Mouse (Mus musculus): ENCODE results near the gene B4galt1.
A peak's percentile ranks its signal among the peaks of the same experiment; 100 is the strongest.

The B4galt1 gene

DNA sequence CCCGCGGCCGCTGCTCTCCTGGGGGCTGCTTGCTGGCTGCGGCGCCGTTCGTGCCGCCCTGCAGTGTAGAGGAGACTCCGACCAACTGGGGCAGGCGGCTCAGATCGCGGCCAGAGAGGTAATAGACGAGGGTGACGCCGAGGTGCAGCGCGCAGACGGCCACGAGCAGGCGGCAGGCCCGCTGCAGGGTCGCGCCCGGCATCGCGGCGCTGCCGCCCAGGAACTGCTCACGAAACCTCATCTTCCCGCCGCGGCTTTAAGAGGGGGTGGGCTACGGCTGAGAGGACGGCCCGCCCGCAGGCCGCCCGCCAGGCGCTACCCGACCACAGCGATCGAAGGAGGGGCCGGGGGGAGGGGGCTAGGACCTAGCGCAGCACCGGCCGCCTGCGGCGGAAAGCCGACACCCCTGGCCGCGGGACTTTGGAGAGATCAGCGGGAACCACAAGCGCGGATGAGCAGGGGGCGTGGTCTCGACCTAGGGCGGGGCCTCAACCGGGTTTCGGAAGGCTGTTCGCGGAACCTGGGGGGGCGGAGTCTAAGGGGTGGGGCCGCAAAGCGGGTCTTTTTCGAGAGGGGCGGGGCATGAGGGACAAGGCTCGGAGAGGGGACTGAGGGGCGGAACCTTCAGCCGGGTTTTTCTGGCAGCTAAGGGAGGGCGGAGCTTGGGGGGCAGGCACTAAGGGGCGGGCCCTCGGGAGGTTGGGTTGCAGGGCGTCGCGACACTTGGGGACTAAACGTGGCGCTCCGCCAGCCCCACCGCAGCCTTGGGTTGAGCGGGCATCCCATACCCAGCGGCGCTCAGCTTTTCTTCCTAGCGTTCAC, at the start of gene B4galt1:
Gene B4galt1 (minus strand): TSS at position 441 of the 822 bp plus-strand sequence.
- peak; percentile 100 for DNase-seq (ENCODE audit: low read depth)

DNA sequence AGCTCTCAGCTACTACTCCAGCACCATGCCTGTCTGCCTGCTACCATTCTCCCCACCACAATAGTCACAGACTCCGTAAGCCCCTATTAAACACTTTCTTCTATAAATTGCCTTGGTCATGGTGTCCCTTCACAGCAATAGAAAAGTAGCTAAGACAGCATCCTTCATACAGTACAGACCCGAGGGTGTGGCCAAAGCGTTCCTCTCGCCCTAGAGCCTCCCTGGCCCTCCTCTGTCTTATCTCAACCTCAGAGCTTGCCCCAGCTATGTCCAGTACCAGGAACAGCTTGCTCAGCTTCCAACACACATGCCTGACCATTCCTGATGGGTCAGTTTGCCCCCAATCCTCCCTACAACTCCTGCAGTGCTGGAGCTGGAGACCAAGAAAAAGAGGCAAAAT, 46.8 kb upstream of the B4galt1 start:
- no peak for DNase-seq (ENCODE audit: low read depth)

DNA sequence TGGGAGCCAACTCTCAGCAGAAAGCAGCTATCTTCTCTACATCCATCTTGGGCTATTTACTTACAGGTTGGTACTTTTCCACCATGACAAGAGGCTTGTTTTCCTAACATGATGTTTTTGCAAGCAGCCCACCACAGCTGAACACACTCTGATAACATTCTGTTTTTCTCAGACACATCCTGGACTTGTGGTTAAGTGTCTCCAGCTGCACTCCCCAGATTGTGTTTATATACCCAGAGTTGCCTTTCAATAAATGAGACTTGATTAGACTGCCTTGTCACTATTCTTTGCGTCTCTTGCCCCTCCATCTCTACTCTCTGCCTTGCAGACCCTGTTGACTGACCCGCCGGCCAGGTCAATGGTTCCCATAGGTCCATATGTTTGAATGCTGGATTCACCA, 46.3 kb upstream of the B4galt1 start:
- DNase-seq (ENCODE audit: low read depth), result no peak

DNA sequence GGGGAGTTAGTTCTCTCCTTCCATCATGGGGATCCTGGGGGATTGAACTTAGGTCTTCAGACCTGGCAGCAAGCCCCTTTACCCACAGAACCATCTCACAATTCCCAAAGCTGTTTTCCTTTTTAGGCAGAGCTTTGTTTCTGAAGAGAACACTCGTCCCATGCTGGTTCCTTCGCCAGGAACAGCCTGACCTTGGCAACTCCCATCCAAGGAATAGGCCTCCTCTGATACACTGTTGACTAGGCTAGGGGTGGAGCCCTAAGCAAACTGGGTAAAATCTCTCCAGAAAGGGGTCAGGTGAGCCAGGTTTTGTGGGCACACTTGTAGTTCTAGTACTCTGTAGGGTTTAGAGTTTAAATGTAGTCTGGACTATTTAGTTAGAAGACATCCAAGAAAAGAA, 45.5 kb upstream of the B4galt1 start:
- DNase-seq (ENCODE audit: low read depth), result no peak

DNA sequence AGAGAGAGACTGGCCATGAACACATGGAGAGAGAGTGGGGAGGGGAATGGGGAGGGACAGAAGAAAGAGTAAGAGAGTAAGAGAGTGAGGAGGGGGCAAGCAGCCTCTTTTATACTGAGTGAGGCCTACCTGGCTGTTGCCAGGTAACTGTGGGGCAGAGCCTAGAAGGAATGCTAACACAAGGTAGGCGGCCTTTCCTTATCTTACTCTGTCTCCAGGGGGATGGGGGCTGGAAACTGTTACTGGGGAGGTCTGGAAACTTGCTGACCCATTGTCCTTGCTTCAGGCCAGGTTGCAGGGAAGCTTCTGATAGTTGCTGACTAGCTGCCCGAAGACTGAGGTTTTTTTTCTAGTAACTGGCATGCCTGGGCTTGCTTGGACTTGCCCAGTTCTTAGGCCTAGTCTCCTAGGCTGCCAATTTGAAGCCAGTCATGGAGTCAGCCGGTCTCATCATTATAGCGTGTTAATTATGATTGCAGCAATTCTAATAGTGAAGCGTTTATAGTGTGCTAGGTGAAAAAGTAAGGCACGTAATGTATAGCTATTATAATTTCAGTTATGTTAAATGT, 44.8 kb upstream of the B4galt1 start:
- DNase-seq (ENCODE audit: low read depth), result no peak

DNA sequence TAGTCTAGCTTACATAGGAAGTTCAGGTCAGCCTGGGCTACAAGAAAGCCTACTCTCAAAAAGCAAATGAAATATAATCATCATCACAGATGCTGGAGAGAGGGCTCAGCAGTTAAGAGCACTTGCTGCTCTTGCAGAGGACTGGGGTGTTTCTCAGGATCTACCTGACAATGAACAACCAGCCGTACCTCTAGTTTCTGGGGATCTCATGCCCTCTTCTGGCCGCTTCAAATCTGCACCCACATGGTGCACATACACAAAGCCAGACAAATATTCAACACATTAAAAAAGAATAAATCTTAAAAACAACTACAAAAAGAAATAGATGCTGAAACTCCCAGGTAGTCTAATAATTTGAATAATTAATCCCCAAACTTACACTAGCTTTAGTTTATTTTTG, 41.8 kb upstream of the B4galt1 start:
- no peak for DNase-seq (ENCODE audit: low read depth)

DNA sequence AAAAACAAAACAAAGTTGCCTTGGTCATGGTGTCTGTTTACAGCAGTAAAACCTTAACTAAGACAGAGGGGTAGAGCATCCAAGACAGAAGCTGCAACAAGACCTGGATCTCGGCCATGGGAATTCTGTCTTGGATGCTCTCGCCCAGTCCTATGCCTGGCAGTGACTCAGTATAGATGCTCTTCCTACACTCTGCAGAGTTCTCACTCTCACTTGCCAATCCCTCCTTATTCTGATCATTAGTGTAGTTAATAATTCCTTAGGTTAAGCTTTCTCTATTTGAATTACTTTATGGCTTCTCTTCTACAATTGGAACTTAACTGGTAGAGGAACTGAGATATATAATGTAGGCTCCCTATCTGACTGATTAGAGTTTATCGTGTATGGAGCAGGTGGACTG, 41.3 kb upstream of the B4galt1 start:
- no peak for DNase-seq (ENCODE audit: low read depth)

DNA sequence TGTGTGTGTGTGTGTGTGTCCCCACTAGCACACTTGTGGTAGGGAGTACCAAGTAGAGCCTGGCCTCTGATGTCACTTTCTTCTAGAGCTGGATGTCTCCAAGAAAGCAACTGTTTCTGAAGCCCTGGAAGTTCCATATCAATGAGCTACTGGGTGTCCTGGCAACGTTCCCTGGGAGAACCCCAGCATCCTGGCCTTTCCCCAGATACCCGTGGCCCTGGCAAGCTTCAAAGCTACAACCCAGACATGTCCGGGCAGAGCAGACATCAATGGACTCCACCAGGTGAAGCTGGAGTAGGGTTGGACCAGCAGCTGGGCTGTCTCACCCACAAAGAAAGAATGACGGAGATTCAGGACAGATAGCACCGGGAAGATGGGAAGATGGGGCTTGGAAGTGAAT, 37.4 kb upstream of the B4galt1 start:
- DNase-seq (ENCODE audit: low read depth), result no peak

DNA sequence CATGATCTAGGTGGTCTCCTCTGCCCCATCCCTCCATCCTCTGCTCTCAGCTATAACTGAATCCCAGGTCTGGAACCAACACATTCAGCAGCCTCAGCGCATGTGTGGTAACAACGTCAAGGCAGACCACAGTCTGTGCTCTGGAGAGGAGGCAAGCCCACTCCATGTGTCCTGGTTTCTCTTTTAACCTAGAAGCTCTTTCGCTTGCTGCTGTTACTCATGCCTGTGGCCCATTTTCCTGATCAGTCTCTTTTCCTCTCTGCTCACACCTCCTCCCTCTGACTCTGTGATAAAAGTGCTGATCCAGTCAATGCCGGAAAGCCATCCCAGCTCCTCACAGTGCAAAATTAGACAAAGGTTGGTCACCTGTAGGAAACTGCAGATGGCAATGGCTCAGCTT, 36.2 kb upstream of the B4galt1 start:
- no peak for DNase-seq (ENCODE audit: low read depth)

DNA sequence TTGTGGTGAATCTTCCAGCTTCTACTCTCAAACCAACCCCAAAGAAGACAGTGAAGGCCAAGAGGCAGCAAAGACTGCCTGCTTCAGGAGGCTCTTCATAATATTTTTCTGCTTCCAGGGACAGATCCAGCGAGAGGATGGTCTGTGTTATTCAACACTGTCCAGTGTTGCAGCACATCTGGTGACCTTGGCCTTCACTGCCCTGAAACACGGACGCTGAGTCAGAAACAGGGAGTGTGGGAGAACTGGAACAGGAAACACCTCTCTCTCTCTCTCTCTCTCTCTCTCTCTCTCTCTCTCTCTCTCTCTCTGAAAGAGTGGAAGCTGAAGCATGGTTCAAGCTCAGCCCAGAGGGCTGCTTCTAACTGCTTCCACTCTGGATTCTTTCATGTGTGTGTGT, 35.4 kb upstream of the B4galt1 start:
- DNase-seq (ENCODE audit: low read depth), result no peak

DNA sequence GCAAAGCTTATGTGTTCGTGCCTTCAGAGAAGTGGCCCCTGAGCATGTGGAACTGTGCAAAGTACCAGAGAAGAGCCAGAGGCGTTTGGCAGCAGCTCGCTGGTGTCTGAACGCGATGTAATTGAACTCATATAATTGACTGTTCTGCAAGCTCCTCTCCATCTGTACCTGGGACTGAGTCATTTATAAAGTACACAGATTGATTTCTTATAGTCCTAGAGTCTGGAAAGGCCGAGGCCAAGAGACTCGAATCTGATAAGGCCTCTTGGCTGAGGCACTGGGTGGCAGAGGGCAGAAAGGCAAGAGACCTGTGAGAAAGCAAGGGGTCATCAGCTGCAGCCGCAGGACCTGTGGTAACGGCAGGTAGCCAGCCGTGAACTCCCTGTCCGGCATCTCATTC, 35.0 kb upstream of the B4galt1 start:
- no peak for DNase-seq (ENCODE audit: low read depth)

DNA sequence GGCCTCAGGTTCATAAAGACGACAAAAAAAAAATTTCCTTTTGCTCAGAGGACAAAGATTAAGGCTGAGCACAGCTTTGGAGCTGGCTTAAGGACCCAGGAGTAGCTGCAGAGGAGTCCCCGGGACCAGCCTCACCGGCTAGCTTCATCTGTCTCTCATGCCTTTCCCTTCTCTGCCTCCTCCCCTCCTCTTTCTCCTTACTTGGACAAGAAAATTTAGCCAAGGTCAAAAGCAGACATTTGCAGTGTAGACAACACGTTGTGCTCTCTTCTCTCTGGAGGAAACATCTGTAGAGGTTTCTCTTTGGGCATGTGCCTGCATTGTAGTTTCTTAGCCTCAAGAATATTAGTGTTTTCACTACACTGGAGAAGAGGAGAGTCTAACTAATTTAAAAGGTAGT, 32.1 kb upstream of the B4galt1 start:
- DNase-seq (ENCODE audit: low read depth), result no peak

DNA sequence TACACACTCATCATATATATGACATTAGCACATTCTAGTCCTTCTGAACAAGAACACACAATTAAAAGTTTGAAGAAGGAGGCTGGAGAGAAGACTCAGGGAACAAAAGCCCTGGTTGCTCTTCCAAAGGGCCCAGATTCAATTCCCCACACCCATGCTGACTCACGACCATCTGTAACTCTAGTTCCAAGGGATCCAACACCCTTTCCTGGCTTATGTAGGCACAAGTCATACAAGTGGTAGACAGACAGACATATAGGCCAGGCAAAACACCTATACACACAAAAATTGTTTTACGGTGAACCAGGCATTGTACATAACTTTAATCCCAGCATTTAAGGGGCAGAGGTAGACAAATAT, 31.3 kb upstream of the B4galt1 start:
- DNase-seq (ENCODE audit: low read depth), result no peak

DNA sequence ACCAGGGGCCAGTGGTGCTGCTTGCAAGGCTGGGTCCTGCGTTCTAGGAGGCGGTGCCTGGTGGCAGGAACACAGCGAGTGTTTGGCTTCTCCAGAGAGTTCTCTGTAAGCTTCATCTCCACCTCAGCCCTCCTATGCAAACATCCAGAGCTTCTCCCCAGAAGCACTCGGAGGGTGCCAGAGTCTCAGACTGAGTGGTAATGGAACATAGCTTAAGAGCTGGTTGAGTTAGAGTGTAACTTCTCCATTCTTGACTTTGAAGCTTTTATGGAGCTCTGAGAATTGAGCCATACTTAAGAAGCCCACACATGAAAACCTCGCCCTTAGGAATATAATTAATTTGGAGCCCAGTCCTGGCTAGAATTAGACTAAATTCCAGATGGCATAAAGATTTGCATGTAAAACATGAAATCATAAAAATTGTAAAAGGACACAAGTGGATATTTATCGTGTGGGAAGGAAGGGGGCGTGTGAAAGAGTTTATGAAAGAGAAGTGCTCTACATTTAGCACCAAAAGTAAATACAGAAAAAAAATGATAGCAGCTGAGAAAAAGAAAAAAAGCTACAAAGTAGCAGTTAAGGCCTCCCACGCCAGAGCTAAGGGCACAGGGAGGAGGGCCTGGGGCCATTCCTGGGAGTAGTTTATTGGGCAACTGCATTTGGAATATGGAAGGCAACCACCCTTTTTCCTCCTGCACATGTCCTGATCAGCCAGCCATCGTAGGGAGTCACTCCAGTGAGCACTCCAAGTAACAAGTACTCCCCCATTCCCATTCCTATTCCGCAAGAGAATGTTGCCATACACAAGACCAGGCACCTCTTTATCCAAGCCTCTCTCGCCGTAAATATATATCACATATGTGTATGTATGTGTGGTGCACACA, 30.7 kb upstream of the B4galt1 start:
- no peak for DNase-seq (ENCODE audit: low read depth)

DNA sequence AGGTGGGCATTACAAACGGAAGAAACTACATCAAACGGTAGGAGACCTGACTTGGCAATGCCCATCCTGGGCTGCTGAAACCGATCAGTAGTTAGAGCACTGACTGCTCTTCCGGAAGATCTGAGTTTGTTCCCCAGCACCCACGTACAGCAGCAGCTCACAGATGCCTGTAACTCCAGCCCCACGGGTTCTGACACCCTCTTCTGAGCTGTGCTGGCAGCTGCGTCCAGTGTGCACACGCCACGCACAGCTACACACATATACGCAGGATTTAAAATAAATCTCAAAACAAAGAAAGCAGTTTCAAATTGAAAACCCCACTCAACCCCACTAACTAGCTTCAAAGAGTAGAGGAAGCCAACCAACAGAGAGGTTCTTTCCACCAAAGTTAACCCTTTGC, 29.4 kb upstream of the B4galt1 start:
- DNase-seq (ENCODE audit: low read depth), result peak; percentile 59

DNA sequence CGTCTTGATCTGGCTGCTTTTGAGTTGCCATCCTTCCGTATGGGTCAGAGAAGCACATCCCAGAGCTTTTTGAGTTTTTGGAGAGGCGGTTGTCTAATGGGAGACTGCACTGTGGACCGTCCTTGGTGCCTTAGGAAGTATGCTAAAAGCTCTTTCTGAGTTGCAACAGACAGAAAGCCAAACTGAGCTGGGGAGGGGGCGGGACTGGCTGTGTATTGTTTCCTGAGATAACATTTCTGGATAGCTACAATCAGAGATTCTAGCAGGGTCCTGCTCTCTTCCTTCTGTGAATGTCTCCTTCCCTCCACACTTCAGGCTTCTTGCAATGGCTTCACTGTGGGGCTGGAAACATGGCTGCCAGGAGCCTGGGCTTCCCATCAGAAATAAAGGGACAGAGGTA, 23.7 kb upstream of the B4galt1 start:
- DNase-seq (ENCODE audit: low read depth), result no peak

DNA sequence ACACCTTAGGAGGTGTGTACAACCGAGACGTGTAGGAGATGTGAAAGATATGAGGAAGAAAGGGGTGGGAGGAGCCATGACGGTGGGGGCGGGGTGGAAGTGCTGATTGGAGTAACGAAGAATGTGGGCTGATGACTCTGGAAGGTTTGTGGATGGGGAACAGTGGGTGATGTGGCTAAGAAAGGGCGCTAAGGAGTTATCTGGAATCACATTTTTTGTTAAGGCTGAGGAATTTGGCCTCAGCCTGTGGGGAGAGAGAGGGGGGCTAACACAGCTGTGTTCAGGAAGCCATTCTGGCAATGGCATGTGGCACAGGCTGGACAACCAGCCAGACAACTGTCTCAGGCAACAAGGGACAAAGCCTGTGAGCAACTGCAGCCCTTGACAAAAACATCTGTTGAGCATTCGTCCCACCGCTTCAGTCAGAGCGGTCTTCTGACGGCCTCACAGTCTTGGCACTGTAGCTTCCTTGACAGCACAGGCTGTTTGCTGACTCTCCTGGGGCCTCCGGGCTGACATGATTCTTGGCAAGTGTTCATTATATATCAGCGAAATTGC, 23.1 kb upstream of the B4galt1 start:
- DNase-seq (ENCODE audit: low read depth), result peak; percentile 92

DNA sequence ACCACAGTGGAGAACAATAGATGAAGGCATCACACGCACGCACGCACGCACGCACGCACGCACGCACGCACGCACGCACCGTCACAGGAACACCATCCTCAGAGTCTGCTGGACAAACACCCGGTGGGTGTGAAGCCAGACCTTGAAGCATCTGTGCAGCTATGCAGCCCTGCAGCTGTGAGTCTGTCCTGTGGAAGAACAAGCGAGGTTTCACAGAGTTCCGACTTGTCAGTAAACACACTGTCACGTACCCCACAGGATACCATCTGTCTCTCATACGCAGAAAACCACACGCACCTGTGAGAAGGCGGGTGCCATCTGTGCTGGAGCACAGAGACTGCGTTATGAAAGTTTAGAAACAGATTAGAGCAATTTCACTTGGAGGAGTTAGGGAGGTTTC, 22.0 kb upstream of the B4galt1 start:
- peak; percentile 91 for DNase-seq (ENCODE audit: low read depth)

DNA sequence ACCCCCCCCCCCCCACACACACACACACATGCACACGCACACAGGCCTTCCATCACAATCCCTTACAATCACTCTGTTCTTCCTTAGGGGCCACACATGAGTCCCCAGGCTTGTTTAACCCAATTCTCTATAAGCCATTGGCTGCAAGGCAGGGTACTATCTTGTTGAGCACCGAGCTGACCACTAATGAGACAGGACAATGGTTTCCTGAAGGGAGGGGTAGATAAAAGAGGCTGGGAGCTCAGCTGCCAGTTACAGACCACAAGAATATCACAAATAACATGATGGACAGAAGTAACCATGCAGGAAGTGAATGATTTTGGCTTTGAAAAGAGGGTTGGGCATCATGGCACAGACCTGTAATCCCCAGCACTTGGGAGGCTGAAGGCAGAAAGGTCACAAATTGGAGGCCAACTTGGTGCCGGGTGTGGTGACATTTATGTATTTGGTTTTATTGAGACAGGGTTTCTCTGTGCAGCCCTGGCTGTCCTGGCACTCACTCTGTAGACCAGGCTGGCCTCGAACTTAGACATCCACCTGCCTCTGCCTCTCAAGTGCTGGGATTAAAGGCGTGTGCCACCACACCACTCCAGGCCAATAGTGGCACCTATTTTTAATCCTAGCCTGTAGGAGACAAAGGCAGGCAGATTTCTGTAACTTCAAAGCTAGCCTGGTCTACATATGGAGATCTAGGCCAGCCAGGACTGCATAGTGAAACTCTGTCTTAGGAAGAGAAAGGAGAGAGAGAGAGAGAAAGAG, 21.2 kb upstream of the B4galt1 start:
- peak; percentile 33 for DNase-seq (ENCODE audit: low read depth)

DNA sequence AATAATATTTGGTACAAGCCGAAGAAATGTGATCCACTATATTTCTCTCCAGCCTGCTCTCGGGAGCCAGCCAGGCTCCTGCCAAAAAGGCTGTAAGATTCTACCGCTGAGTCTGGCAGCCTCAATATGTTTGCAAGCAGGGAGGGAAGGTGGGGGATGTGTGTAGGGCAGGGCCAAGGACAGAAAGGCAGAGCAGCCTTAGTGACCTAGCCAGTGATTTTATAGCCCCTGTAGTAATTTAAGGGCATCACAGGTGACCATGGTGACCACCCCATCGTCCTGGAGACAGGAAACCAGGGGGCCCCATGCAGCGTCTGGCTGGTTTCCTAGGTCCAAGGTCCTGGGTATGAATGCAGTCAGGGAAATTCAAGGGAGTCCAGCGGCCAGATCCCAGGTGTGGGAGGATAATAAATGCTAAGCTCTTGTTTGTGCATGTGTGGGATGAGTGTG, 20.4 kb upstream of the B4galt1 start:
- no peak for DNase-seq (ENCODE audit: low read depth)

DNA sequence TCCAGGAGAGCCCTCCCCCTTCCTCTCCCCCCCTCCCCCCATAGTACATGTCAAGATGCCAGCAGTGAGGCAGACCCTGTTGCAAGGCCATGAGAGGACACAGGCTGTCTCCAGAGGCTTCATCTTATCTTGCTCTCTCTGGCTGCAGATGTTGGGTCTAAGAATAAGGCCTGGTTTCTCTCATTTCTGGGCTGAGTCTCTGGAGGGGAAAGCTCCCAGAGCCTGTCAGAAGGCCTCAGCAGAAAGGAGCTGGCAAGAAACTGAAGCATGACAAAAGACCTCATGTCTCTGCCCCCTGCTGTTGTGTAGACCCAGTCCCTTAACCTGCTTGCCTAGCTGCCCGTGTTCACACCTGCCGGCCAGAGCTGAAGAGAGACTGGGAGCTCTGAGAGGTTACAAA, 19.5 kb upstream of the B4galt1 start:
- no peak for DNase-seq (ENCODE audit: low read depth)

DNA sequence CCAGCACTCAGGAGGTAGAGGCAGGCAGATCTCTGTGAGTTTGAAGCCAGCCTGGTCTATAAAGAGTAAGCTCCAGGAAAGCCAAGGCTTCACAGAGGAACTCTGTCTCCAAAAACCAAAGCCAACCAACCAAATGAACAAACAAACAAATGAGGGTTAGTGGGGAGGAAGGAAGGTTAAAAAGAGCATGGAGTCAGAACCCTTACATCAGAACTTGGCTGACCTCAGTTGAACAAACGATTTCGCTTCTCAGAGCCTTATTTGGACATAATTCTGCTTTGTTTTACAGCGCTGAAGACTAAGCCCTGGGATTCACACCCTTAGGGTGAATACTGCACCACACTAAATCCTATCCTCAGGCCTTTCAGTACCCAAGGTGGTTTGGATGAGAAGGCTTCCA, 18.3 kb upstream of the B4galt1 start:
- DNase-seq (ENCODE audit: low read depth), result no peak
